In genomic region chr10:90852432-90852831, GRCm38 (mm10) we compare ENCODE assay signal across 20 mouse cellular contexts.
A peak's percentile ranks its signal among the peaks of the same experiment; 100 is the strongest.
DNase-seq lines count a peak whose midpoint lies in the region; ATAC-seq and TF ChIP-seq lines count a peak whose summit lies in the region.
"Had no signal": no experiment of that assay in that cellular context is flagged by ENCODE, and none has a peak within 500 bp of the region (broad histone marks: within the 10 kb centered on the region; RNA-seq: fewer than 3 reads in every experiment).

No protein-coding gene starts in this region.

- no peak for TF ChIP-seq POLR2A in limb, embryonic 14.5 days (IDR thresholded peaks at IDR 0.05; ENCODE audit: borderline replicate concordance, extremely low read depth, insufficient read depth, insufficient read length)

- H3K27ac ChIP-seq in kidney, embryonic 15.5 days, result peak overlapping the region; percentile 45; the same call in 1 of the 2 replicates
- no peak overlapping the region for H3K27ac ChIP-seq in limb, embryonic 12.5 days
- H3K27ac ChIP-seq in limb, embryonic 10.5 days, result no peak overlapping the region
- H3K27ac ChIP-seq in limb, embryonic 14.5 days (replicated peaks; ENCODE audit: low read depth, low read length), result no peak overlapping the region
- H3K27ac ChIP-seq: embryonic facial prominence, embryonic 15.5 days; forebrain, embryonic 10.5 days; heart, embryonic 10.5 days; hindbrain, embryonic 13.5 days had no signal

- WGBS in kidney, embryonic 15.5 days, result 26% methylated on average over 7 of the region's 7 CpGs
- WGBS in limb, embryonic 12.5 days, result 44% methylated on average over 7 of the region's 7 CpGs
- 82% methylated on average over 7 of the region's 7 CpGs for WGBS in limb, embryonic 10.5 days
- 35% methylated on average over 7 of the region's 7 CpGs for WGBS in limb, embryonic 14.5 days

- H3K9me3 ChIP-seq in kidney, embryonic 15.5 days (replicated peaks), result no peaks in the 10 kb centered on the region
- H3K9me3 ChIP-seq in limb, embryonic 12.5 days, result no peaks in the 10 kb centered on the region
- H3K9me3 ChIP-seq in limb, embryonic 10.5 days (replicated peaks), result no peaks in the 10 kb centered on the region
- no peaks in the 10 kb centered on the region for H3K9me3 ChIP-seq in limb, embryonic 14.5 days (ENCODE audit: control insufficient read depth, low read length)
- H3K9me3 ChIP-seq: embryonic facial prominence, embryonic 15.5 days; forebrain, embryonic 10.5 days; heart, embryonic 10.5 days; hindbrain, embryonic 13.5 days had no signal

- peaks cover 14% of the 10 kb centered on the region for H3K4me1 ChIP-seq in kidney, embryonic 15.5 days
- peaks cover 14% of the 10 kb centered on the region for H3K4me1 ChIP-seq in limb, embryonic 12.5 days (replicated peaks)
- peaks cover 14% of the 10 kb centered on the region for H3K4me1 ChIP-seq in limb, embryonic 10.5 days
- no peaks in the 10 kb centered on the region for H3K4me1 ChIP-seq in limb, embryonic 14.5 days (ENCODE audit: control insufficient read depth, insufficient read depth, low read length)
- H3K4me1 ChIP-seq: embryonic facial prominence, embryonic 15.5 days; heart, embryonic 10.5 days had no signal

- H3K36me3 ChIP-seq in kidney, embryonic 15.5 days, result no peaks in the 10 kb centered on the region
- H3K36me3 ChIP-seq in limb, embryonic 12.5 days, result no peaks in the 10 kb centered on the region
- no peaks in the 10 kb centered on the region for H3K36me3 ChIP-seq in limb, embryonic 10.5 days
- no peaks in the 10 kb centered on the region for H3K36me3 ChIP-seq in limb, embryonic 14.5 days (ENCODE audit: control insufficient read depth, insufficient read depth, low read length)
- H3K36me3 ChIP-seq: embryonic facial prominence, embryonic 15.5 days; forebrain, embryonic 10.5 days; heart, embryonic 10.5 days; hindbrain, embryonic 13.5 days had no signal

- ATAC-seq in kidney, embryonic 15.5 days (replicated peaks; ENCODE audit: low FRiP score), result 0 out of 2 replicates have a peak, but pooled peaks have one; percentile 43
- ATAC-seq in limb, embryonic 12.5 days (ENCODE audit: insufficient number of reproducible peaks, insufficient read depth, low FRiP score, low TSS enrichment, low read depth), result no peak
- no peak for ATAC-seq in limb, embryonic 14.5 days (ENCODE audit: low FRiP score, low read depth)
- no peak for ATAC-seq in frontal cortex, adult (ENCODE audit: low TSS enrichment)
- ATAC-seq: forebrain, embryonic 14.5 days had no signal

- no peak for DNase-seq in kidney, postnatal 36 days
- no peak for DNase-seq in limb, embryonic 10.5 days (ENCODE audit: low spot score)
- DNase-seq in limb, embryonic 14.5 days (ENCODE audit: low spot score), result no peak
- DNase-seq in spleen, postnatal 36 days (ENCODE audit: low spot score in 2 of 2), result no peak
- DNase-seq: adrenal gland, postnatal 10 days; cerebellum, adult 11 months; cerebellum, adult 8-10 months; cerebellum, postnatal 14 days; gastrocnemius, postnatal 36 days; heart, adult 18-20 months; heart, postnatal 10 days had no signal

- peak overlapping the region; percentile 12; the same call in 1 of the 2 replicates for H3K4me3 ChIP-seq in kidney, embryonic 15.5 days (replicated peaks)
- no peak overlapping the region for H3K4me3 ChIP-seq in limb, embryonic 12.5 days (replicated peaks)
- H3K4me3 ChIP-seq in limb, embryonic 10.5 days, result no peak overlapping the region
- no peak overlapping the region for H3K4me3 ChIP-seq in limb, embryonic 14.5 days (replicated peaks; ENCODE audit: low read length)
- H3K4me3 ChIP-seq: embryonic facial prominence, embryonic 15.5 days; erythroblast, embryonic 14.5 days; forebrain, embryonic 10.5 days; heart, embryonic 10.5 days; hindbrain, embryonic 13.5 days had no signal

- peak overlapping the region; percentile 43 for H3K4me2 ChIP-seq in kidney, embryonic 15.5 days
- peak overlapping the region; percentile 41 for H3K4me2 ChIP-seq in limb, embryonic 12.5 days
- H3K4me2 ChIP-seq in limb, embryonic 14.5 days (replicated peaks; ENCODE audit: low read depth, low read length, severe bottlenecking), result peak overlapping the region; percentile 33
- H3K4me2 ChIP-seq: embryonic facial prominence, embryonic 15.5 days; hindbrain, embryonic 13.5 days had no signal

- no peak overlapping the region for H3K9ac ChIP-seq in kidney, embryonic 15.5 days
- no peak overlapping the region for H3K9ac ChIP-seq in limb, embryonic 12.5 days (replicated peaks)
- no peak overlapping the region for H3K9ac ChIP-seq in limb, embryonic 14.5 days (ENCODE audit: low read depth, low read length, severe bottlenecking)
- H3K9ac ChIP-seq: embryonic facial prominence, embryonic 15.5 days; hindbrain, embryonic 13.5 days had no signal

- no peaks in the 10 kb centered on the region for H3K27me3 ChIP-seq in kidney, embryonic 15.5 days
- no peaks in the 10 kb centered on the region; the same call in 1 of the 2 replicates for H3K27me3 ChIP-seq in limb, embryonic 12.5 days
- no peaks in the 10 kb centered on the region for H3K27me3 ChIP-seq in limb, embryonic 10.5 days (ENCODE audit: low read depth, poor library complexity, severe bottlenecking)
- no peaks in the 10 kb centered on the region for H3K27me3 ChIP-seq in limb, embryonic 14.5 days (ENCODE audit: control insufficient read depth, insufficient read depth, low read length)
- H3K27me3 ChIP-seq: embryonic facial prominence, embryonic 15.5 days; hindbrain, embryonic 13.5 days had no signal
